Comparison of ENCODE assay signal across 8 mouse cellular contexts in genomic region chr6:91713370-91713896, GRCm38 (mm10). TPM values are rescaled to one million over a fixed set of nuclear protein-coding genes. Genes with fewer than 3 reads are reported as not detected.
DNase-seq lines count a peak whose midpoint lies in the region; ATAC-seq and TF ChIP-seq lines count a peak whose summit lies in the region.

No protein-coding gene starts in this region.

- no peak overlapping the region for H3K9ac ChIP-seq in lung, embryonic 15.5 days
- peak overlapping the region; percentile 37; the same call in 1 of the 2 replicates for H3K9ac ChIP-seq in embryonic facial prominence, embryonic 11.5 days (replicated peaks; ENCODE audit: low read length)

- H3K27ac ChIP-seq in lung, embryonic 15.5 days = peak overlapping the region; percentile 76
- H3K27ac ChIP-seq in embryonic facial prominence, embryonic 11.5 days (replicated peaks; ENCODE audit: low read depth, low read length) = peak overlapping the region; percentile 71
- H3K27ac ChIP-seq in limb, embryonic 10.5 days = peak overlapping the region; percentile 83

- DNase-seq in lung, adult 2 months = no peak
- DNase-seq in embryonic facial prominence, embryonic 11.5 days (ENCODE audit: low spot score) = peak; percentile 59
- DNase-seq in limb, embryonic 10.5 days (ENCODE audit: low spot score) = no peak
- DNase-seq in retina, embryonic 14.5 days (ENCODE audit: low spot score) = peak; percentile 73
- DNase-seq in spleen, adult 12 weeks (ENCODE audit: low spot score) = no peak
- DNase-seq in Muller cell, postnatal 12 days (ENCODE audit: inconsistent ontology term) = no peak

- peak; percentile 24; the same call in 1 of the 2 replicates for ATAC-seq in lung, embryonic 15.5 days (ENCODE audit: borderline replicate concordance, extremely low read depth, low FRiP score, low TSS enrichment)
- ATAC-seq in embryonic facial prominence, embryonic 11.5 days (replicated peaks; ENCODE audit: insufficient number of reproducible peaks, low FRiP score, low TSS enrichment, low read depth) = peak; percentile 40; the same call in 1 of the 2 replicates
- no peak for ATAC-seq in CD4-positive, CD25-positive, alpha-beta regulatory T cell, adult 4 months

- no peak overlapping the region for H3K4me2 ChIP-seq in lung, embryonic 15.5 days
- no peak overlapping the region for H3K4me2 ChIP-seq in embryonic facial prominence, embryonic 11.5 days (ENCODE audit: low read depth, low read length)

- peaks cover 4% of the 10 kb centered on the region; the same call in 1 of the 2 replicates for H3K36me3 ChIP-seq in lung, embryonic 15.5 days
- H3K36me3 ChIP-seq in embryonic facial prominence, embryonic 11.5 days (replicated peaks; ENCODE audit: control insufficient read depth, insufficient read depth, low read depth, low read length) = no peaks in the 10 kb centered on the region; the same call in 1 of the 2 replicates
- H3K36me3 ChIP-seq in limb, embryonic 10.5 days = peaks cover 37% of the 10 kb centered on the region

- WGBS in lung, embryonic 15.5 days = 16% methylated on average over 5 of the region's 5 CpGs
- 23% methylated on average over 5 of the region's 5 CpGs for WGBS in lung, adult 2 months
- WGBS in embryonic facial prominence, embryonic 11.5 days = 1% methylated on average over 5 of the region's 5 CpGs
- WGBS in limb, embryonic 10.5 days = 4% methylated on average over 5 of the region's 5 CpGs

- no peak for TF ChIP-seq POLR2A in lung, adult 2 months (IDR thresholded peaks at IDR 0.05; ENCODE audit: borderline replicate concordance, extremely low read depth, low read depth, low read length)

- H3K4me1 ChIP-seq in lung, embryonic 15.5 days = peaks cover 22% of the 10 kb centered on the region
- peaks cover 34% of the 10 kb centered on the region for H3K4me1 ChIP-seq in lung, adult 2 months (ENCODE audit: control insufficient read depth, insufficient read depth, low read length)
- H3K4me1 ChIP-seq in embryonic facial prominence, embryonic 11.5 days (ENCODE audit: control insufficient read depth, insufficient read depth, low read length) = peaks cover 8% of the 10 kb centered on the region
- peaks cover 35% of the 10 kb centered on the region for H3K4me1 ChIP-seq in limb, embryonic 10.5 days

- H3K9me3 ChIP-seq in lung, embryonic 15.5 days = peaks cover 4% of the 10 kb centered on the region; the same call in 1 of the 2 replicates
- no peaks in the 10 kb centered on the region for H3K9me3 ChIP-seq in embryonic facial prominence, embryonic 11.5 days (replicated peaks; ENCODE audit: control insufficient read depth, low read length)
- no peaks in the 10 kb centered on the region for H3K9me3 ChIP-seq in limb, embryonic 10.5 days (replicated peaks)

- TF ChIP-seq CTCF in lung, adult 2 months (IDR thresholded peaks at IDR 0.05; ENCODE audit: insufficient read depth, low read length) = no peak

- H3K4me3 ChIP-seq in lung, embryonic 15.5 days = no peak overlapping the region
- no peak overlapping the region for H3K4me3 ChIP-seq in lung, adult 2 months (replicated peaks; ENCODE audit: extremely low read depth, low read depth, low read length)
- no peak overlapping the region for H3K4me3 ChIP-seq in embryonic facial prominence, embryonic 11.5 days (ENCODE audit: low read depth, low read length)
- peak overlapping the region; percentile 14; the same call in 1 of the 2 replicates for H3K4me3 ChIP-seq in limb, embryonic 10.5 days

- no peaks in the 10 kb centered on the region for H3K27me3 ChIP-seq in lung, embryonic 15.5 days
- no peaks in the 10 kb centered on the region for H3K27me3 ChIP-seq in embryonic facial prominence, embryonic 11.5 days (ENCODE audit: control insufficient read depth, insufficient read depth, low read length)
- no peaks in the 10 kb centered on the region for H3K27me3 ChIP-seq in limb, embryonic 10.5 days (ENCODE audit: low read depth, poor library complexity, severe bottlenecking)

RNA-seq across cellular contexts. Expression of gene Slc6a6, which starts 29.6 kb away (rescaled TPM):
- 47.1 and 48.4 TPM in 2 replicates for polyA plus RNA-seq in lung, embryonic 15.5 days (2015; fragmentation: Nextera tagmentation; extraction: Ambion mirVana)
- 178 and 228 TPM in 2 replicates for polyA plus RNA-seq in lung, adult 2 months (2012; rRNA removed)
- 35.3 and 40.6 TPM in 2 replicates for polyA plus RNA-seq in embryonic facial prominence, embryonic 11.5 days (2014; fragmentation: Nextera tagmentation; extraction: Ambion mirVana)
- polyA plus RNA-seq in limb, embryonic 10.5 days (2016; fragmentation: Nextera tagmentation; extraction: Ambion mirVana) = 45.0 and 49.7 TPM in 2 replicates
- 10 to 100 TPM; 43.3 to 45.1 TPM for polyA plus RNA-seq in CD4-positive, CD25-positive, alpha-beta regulatory T cell, adult 4 months (2017; shearing (Covaris generic))

Comparison
In these comparisons a context has a peak if more than half of its experiments do, and no peak if none do; other contexts are left out.
1. DNase-seq: peak in embryonic facial prominence, embryonic 11.5 days (single experiment) and retina, embryonic 14.5 days (single experiment); none in lung, adult 2 months (single experiment), limb, embryonic 10.5 days (single experiment), spleen, adult 12 weeks (single experiment) and Muller cell, postnatal 12 days (single experiment).
2. Peak in every context shown above with its lines, with median percentiles within 50 percentile points of each other: H3K27ac ChIP-seq.